Mouse (Mus musculus) mesoderm, embryonic 11.5 days (tissue): ENCODE measurements at regions not wholly inside any gene's neighbourhood (a gene's known extent, or its start where the extent isn't known, plus 50 kb on each side); places are given as distances from the start of the nearest gene placed in this dataset.

Source experiments
- DNase-seq: peaks from one replicate; pipeline ENCODE4 v3.0.0-alpha.2; 2012; ENCODE audit warnings: low read depth, low spot score

DNA sequence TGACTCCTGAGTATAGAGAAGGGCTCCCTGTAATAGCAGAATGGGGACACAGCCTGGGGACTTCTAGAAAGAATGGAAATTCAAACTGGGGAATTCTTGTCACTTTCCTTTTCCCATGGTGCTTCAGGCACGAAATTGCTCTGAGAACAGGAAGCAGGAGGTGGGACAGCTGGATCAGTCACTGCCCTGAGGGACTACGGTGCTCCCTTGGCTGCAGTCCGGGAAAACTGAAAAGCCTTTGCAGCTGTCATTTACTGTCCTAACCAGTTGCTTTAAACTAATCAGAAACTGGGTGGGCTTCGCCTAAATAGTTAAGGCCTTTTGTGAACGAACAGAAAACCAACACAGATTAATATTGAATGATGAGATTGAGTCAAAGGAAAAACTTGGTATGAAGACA lies 237.9 kb downstream of the Cbln4 start:
- no peak for DNase-seq

- no peak for DNase-seq
Measured at GRCm38 (mm10) chr2:171800511-171801268, 242.6 kb downstream of the Cbln4 start.

GRCm38 (mm10) chr2:171799351-171799750 lies 243.9 kb downstream of the Cbln4 start:
- DNase-seq: no peak

DNA sequence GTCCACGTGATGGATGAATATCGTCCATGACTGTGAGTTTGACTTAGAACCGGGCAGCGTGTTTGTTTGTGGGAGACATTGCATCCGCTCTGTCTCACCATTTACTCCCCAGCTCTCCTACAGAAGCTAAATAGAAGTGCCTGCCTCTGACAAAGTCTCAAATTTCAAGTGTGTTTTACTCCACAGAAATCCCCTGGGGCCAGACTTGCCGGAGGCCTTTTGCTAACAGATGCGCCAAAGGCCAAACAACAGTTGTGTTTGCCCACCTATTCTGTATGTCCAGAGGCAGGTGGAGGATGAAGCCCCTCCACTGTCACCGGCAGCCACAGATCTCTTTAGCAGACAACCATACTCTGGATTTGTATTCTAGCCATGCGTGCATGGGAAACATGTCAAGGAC lies 252.6 kb downstream of the Cbln4 start:
- DNase-seq: peak; percentile 61

- no peak for DNase-seq
Measured at GRCm38 (mm10) chr2:171766193-171766930, 276.9 kb downstream of the Cbln4 start.

- DNase-seq: no peak
Measured at GRCm38 (mm10) chr2:171765071-171765470, 278.2 kb downstream of the Cbln4 start.

GRCm38 (mm10) chr2:171753502-171753901 lies 289.8 kb downstream of the Cbln4 start:
- no peak for DNase-seq

GRCm38 (mm10) chr2:171747162-171747561 lies 296.1 kb downstream of the Cbln4 start:
- DNase-seq: no peak

GRCm38 (mm10) chr2:171743111-171743510 lies 300.2 kb downstream of the Cbln4 start:
- peak; percentile 50 for DNase-seq

DNA sequence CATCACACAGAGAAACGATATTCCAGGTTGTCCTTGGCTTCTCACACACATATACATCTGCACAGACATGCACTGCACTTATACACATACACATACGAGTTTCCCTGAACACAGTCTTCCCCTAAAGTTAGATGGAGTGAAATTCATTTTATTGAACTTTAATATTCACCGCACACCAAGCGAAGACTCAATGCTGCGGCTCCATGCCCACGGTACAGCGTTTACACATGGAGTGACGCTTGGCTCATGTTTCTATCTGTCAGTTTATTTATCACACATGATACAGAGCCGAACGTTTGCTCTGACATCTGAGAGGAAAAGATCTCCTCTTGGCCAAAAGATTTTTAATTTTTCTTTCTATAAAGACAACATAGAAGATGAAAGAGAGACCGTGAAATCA lies 300.6 kb downstream of the Cbln4 start:
- DNase-seq: no peak

DNA sequence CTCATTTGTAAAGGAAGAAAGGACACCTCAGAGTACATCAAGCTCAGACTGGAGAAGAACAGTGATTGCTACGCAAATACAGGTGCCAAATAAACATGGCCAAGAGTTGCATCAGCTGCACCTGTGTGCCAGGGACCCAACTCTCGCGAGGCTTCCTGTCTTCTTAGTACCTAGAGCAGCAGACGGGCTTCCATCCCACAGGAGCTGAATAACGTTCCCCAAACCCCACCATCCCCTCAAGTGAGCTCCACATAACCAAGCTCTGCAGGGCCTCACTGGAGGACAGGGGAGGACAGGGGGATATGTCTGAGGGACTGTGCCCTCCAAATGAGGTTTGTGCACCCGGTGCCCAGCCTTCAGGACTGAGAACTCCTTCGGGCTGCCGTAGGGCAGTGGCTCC lies 305.5 kb downstream of the Cbln4 start:
- no peak for DNase-seq

DNA sequence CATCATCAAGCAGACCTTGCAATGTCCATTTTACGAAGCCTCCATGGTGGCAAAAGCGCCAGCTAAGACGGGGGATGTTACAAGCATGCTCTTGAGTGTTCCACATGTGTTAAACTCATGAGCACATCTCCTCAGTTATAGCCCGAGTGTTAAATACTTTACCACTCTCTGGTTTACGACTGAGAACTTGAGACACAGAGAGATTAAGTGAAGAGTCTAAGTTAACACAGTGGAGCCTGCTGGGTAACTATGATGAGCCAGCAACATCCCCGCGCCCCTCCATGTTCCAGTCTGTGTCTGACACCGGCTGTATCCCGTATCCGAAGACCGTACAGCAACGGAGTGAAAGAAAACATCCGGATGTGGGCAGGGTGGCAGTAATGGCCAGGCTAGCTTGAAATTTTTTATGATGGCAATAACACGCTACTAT lies 308.2 kb downstream of the Cbln4 start:
- DNase-seq: peak; percentile 70

DNA sequence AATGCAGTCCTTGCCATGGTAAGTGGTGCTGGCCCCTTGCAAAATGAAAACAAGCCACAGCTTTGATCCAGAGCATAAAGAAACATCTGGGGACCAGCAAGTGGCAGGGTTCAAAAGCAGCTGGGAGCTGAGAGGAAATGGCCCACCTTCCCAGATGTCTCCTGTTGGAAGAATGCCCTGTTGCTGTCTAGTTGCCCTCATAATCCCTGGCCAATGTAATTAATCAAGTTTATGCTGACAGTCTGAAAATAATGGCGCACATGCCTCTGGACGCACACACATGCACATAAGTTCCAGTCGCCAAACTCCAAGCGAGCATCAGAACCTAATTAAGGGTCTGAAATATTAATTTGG lies 308.7 kb downstream of the Cbln4 start:
- peak; percentile 79 for DNase-seq

DNA sequence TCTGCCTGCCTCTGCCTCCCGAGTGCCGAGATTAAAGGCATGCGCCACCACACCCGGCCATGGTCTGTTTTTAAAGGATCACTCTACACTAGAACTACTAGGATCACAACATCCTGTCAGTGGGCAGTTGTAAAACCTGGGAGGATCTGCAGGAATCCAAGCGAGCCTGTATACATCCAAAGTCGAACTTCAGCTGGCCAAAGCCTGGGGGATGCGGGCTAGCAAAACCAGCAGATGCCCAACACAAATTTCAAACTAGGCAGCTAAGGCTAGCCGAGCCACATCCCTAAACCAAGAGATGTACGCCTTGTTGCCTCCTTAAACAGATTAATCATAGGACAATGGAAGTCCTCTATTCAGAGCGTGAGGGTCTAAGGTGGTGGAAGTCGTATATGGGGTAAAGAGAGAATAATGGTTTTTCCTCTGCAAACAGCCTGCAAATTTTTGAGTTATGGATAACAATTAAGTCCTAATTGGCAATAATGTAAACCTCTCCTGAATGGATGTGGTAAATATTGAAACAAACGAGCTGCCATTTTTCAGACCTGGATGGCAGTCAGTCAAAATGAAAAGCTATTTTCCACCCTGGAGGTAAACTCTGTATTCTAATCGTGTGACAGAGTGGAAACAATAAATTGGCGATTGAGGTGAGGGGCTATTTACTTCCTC lies 309.2 kb downstream of the Cbln4 start:
- DNase-seq: peak; percentile 19

DNA sequence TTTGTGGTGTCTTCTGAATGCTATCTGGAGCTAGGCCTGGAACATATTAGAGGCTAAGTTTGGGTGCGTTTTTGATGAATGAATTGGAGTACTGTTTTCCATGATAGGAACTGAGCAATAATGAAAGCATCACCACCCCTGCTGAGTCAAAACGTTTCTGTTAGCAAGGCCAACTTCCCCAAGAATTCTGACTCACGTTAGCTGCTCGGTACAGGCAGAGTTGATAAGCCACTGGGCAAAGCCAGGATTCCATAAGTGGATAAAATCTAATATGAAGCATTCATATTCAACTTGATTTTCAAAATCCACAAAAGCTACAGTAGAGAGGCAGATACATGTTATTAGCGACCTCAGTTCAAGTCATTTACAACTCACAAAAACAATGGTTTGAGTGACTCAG lies 324.0 kb downstream of the Cbln4 start:
- no peak for DNase-seq

DNA sequence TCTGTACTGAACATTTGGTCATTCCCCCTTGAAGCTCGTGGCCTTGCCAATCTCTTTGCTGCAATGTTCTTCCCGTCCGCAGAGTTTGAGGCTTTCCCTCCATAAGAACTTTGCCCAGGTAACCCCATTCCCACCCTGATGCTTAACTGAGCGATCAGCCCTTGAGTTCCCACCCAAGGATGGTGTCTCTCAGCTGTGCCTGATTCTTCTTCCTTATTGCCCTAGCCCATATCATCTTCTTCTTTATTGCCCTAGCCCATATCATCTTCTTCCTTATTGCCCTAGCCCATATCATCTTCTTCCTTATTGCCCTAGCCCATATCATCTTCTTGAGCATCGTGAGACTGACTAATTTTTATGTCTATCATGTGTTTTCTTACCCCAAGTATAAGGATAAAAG lies 324.4 kb downstream of the Cbln4 start:
- DNase-seq: no peak

GRCm38 (mm10) chr2:171712816-171713570 lies 330.3 kb downstream of the Cbln4 start:
- no peak for DNase-seq

- DNase-seq: no peak
Measured at GRCm38 (mm10) chr2:171693526-171693925, 349.7 kb downstream of the Cbln4 start.

GRCm38 (mm10) chr2:171690781-171691180 lies 352.5 kb downstream of the Cbln4 start:
- no peak for DNase-seq

DNA sequence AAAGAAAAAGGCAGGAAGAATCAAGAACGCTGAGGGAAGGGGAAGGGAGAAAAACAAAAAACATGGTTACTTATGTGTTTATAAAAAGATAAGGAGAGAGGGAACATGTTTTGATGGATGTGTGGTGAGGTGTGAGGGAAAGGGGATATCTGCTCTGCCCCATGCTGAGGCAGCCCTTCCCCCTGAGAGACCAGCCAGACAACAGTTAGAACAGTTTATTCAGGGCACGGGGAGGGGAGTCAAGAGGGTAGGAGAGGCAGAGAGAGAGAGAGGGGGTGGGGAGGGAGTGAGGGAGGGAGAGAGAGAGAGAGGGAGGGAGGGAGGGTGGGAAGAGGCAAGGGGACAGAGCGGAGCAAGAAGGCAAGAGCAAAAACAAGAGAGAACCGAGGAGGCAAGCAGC lies 354.2 kb downstream of the Cbln4 start:
- DNase-seq: no peak

DNA sequence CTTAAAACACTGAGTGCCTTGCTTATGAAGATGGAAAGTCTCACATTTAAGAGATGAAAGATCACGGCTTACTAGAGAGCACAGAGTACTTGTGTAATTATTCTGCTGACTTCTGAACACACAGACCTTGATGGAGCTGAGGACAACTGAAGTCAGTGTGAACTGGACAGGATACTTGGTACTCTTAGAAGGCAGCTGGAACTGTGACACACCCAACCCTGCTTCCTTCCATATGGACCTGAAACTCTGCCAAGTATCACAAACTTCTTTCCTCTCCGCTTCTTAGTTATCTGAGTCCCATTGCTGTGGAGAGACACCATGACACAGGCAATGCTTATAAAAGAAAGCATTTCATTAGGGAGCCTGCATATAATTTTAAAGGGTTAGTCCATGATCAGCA lies 365.3 kb downstream of the Cbln4 start:
- no peak for DNase-seq

DNA sequence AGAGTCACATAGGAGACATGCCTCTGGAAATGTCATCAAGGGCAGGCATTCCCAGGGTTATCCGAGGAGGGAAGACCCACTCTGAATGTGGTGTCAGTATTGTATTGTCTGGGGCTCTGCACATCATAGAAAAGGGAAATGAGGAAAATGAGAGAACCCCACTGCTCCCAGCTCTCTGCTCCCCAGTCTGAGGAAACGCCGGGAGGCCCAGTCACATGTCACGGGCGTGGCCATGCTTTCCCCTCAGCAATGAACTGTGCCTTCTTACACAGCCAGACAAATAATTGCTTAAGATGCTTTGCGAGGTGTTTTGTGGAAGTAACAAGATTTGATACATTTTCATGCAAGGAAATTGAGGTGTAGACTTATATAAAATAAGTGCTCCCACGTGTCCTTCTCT lies 366.1 kb downstream of the Cbln4 start:
- DNase-seq: no peak
